Mouse (Mus musculus) CD4-positive helper T cell, adult 2 months (primary cell): ENCODE data around the gene Flot2.
A peak's percentile ranks its signal among the peaks of the same experiment; 100 is the strongest.

ENCODE experiments used
- DNase-seq: peaks from one replicate; pipeline ENCODE4 v3.0.0-alpha.2; 2012; ENCODE audit warnings: low read depth, missing footprints, low spot score

Flot2 gene

DNA sequence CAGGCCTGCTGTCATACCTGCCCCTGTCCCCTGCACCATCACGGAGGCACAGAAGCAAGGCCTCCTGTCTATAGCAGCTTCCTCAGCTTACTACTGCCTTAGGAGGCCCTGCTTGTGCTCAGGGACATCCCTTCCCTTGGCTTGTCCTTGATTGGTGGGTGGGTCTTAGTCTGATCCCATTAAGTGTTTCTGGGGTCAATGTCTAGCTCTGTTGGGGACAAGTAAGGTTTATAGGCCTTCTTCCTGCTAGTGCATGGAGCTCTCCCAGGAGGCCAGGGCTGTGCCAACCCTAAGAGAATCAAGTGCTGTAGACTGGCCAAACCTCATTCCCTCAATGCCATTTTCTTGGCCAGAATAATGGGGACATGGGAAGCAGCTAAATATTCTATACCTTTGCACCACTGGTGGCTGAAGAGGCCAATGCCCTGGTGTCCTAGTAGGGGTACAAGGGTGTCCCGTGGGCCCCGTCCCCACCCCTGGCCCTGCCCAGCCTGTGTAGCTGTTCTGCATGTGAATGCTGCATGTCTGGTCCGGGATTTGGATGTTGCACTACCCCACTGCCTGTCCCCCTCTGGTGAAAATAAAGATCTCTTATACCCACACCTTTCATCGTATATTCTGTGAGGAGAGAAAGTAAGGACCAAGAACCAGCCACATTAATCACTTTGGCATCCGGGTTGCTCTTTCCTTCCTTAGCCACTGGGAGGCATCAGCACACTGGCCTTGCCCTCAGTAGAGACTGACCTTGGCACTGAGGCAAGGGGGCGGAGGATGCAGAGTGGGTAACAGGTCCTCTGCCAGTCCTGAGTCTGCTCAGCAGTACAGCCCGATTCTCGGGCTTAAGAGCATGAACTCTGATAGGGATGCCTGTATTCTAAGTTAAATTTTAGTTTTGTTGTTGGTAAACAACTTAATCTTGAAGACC lies 22.4 kb downstream of the Flot2 start:
- DNase-seq: peak; percentile 47

DNA sequence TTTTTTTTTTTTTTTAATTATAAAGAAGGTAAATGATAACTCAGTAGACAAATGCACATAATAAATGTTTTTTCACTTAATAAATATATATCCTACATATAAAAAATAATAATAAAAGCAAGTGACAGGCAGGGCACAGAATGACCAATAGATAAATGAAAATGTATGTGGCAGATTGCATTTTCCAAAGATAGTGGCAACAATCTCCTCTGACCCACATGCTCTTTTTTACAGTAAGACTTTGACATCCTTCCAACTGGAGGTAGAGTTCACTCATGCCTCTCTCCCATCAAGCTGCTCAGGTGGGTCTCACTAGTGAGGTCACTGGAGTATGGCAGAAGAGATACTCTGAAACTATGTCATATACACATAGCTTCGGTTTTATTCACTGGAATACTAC lies 24.8 kb downstream of the Flot2 start:
- DNase-seq: no peak

DNA sequence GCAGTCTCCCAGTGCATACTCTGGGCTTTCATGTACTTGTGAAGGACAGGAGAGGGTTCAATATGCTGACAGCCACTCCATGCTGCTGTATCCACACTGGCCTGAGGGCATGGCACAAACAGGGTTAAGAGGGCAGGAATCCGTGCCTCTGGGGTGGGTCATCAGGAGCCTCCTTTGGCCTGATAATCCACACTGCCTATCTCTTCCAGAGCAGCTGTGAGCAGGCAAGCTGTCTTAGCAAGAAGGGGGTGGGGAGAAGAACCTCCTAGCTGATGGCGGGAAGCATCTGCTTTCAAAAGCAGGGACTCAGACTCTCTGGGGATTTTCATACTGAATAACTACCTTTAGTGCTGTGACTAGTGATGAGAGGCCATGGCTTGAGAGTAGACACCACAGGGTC lies 28.2 kb downstream of the Flot2 start:
- DNase-seq: no peak

DNA sequence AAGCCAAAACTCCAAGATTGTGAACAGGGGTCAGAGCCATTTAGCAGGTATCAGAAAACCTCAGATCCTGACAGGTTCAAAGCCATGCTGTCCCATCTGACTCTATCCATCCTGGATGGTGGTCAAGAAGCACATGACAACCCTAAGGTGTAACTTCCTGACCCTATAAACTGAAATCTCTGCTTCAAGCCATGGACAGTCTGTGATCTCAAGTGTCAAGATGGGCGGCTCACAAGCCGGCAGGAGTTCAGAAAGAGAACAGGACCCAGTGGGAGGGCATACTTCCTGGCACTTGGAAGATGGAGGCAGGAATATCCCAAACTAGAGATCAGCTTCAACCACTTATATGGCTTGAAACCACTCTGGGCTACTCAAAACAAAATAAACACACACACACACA lies 28.9 kb downstream of the Flot2 start:
- no peak for DNase-seq

- no peak for DNase-seq
Measured at GRCm38 (mm10) chr11:78067566-78067965, 29.8 kb downstream of the Flot2 start.

GRCm38 (mm10) chr11:78069130-78069529 lies 31.4 kb downstream of the Flot2 start:
- no peak for DNase-seq

GRCm38 (mm10) chr11:78069646-78070045 lies 31.9 kb downstream of the Flot2 start:
- DNase-seq: no peak

DNA sequence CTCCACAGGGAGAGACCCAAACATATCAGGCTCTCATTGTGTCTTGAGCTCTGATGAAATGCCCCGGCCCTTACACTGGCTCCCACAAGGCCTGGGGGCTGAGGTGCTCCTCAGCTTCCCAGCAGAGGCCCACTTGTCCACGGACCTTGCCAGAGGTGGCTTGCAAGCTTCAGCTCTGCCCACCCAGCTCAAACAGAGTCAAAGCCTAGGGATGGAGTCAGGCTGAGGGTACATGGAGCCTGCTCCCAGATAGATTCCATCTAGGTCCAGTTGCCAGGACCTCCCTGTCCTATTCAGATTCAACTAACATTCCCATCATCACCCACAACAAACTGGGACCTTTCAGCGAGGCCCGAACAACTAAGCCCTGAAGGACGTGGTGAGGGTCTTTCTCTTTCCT lies 34.2 kb downstream of the Flot2 start:
- DNase-seq: no peak

- no peak for DNase-seq
Measured at GRCm38 (mm10) chr11:78072425-78073130, 34.8 kb downstream of the Flot2 start.

DNA sequence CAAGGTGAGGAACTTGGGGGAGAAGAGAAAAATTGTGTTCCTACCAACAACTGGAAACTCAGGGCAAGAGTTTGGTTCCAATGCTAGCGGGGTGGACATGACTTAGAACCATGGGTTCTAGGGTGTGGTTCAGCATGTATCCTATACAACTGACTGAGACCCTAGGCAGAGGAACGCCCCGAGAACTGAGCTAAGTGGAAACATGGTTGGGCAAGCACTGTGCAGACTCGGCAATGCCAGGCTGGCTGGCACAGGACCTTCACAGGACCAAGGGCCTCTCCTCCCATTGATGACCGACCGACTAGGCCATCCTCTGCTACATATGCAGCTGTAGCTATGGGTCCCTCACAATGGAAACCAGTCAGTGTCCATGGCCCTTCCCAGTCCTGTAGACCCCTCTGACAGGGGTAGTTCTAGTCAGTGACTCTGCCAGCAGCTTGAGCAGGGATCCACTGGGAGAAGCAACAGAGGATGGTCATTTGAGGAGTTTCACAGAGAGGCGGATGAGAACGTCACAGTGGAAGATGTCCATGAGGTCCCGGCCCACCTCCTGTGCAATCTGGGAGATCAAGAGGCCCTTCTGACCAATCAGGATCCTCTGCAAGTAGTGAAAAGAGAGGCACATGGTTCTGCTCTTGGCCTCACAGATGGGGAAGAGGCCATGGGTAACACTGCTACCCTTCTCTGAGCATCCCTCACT lies 36.0 kb downstream of the Flot2 start:
- DNase-seq: no peak

DNA sequence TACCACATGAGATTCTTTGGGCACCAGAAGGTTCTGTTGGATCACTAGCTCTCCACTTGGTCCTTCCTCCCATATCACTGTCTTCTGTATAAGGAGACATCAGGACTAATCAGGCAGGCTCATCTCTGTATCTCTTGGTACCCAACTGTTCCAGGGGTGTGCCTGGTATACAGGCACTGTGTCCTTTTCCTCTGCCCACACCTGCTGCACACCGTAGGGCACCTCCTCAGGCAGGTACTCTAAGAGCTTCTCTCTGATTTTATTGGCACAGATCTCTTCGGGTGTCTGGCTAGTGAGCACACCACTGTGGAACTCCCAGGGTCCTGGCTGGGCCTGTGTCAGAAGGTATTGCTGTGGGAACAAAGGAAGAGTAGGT lies 36.5 kb downstream of the Flot2 start:
- DNase-seq: no peak

DNA sequence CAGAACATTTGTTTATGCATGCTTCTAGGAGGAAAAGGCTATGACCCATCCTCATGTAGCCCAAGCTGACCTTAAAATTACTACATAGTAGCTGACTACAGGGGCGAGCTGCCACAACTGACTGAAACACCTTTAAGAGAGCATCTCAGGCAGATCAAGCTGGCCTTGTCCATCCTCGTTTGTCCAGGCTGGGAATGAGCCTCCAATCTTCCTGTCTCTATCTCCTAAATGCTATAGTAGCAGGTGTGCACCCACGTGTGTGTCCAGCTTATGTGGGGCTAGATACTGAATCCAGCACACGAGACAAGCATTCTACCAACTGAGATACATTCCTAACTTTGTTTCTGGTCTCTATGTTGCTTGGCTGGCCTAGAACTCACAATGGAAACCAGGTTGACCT lies 36.9 kb downstream of the Flot2 start:
- no peak for DNase-seq

- peak; percentile 84 for DNase-seq
Measured at GRCm38 (mm10) chr11:78079961-78080921, 42.5 kb downstream of the Flot2 start, which contains the start of gene Eral1. Gene Eral1, minus strand, starts transcription at chr11:78080383.

- no peak for DNase-seq
Measured at GRCm38 (mm10) chr11:78083595-78083994, 45.9 kb downstream of the Flot2 start.

GRCm38 (mm10) chr11:78086925-78087479 lies 49.3 kb downstream of the Flot2 start:
- no peak for DNase-seq

GRCm38 (mm10) chr11:78087756-78088281 lies 50.1 kb downstream of the Flot2 start:
- DNase-seq: no peak

GRCm38 (mm10) chr11:78094137-78094503 lies 56.4 kb downstream of the Flot2 start:
- no peak for DNase-seq

- peak; percentile 89 for DNase-seq
Measured at GRCm38 (mm10) chr11:78094504-78095143, 56.9 kb downstream of the Flot2 start, which contains the start of gene Fam222b. Gene Fam222b, plus strand, starts transcription at chr11:78094660.

GRCm38 (mm10) chr11:78095144-78095516 lies 57.4 kb downstream of the Flot2 start:
- DNase-seq: no peak

DNA sequence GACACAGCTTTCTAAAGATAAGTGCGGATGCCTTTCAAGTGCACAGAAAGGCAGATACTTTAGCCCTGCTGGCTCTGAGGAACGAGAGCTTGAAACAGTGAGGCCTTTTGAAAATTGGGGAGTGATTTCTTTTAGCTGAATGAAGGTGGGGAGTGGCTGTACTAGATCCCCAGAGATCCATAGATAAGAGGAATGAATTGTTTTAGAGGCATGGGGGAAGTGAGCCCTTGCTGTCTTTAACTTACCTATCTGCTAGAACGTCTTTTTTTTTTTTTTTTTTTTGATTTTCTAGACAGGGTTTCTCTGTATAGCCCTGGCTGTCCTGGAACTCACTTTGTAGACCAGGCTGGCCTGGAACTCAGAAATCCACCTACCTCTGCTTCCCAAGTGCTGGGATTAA lies 59.3 kb downstream of the Flot2 start:
- DNase-seq: no peak
